Mouse (Mus musculus) myocyte (in vitro differentiated cells): ENCODE measurements around the gene Hecw1. TPM values are rescaled to one million over a fixed set of nuclear protein-coding genes. Genes with fewer than 3 reads are reported as not detected.

ENCODE experiments used
- H3K27me3 ChIP-seq: one replicate; pipeline ENCODE4 v1.6.1; 2011; ENCODE audit not compliant: control insufficient read depth, insufficient read depth, insufficient read length
- H3K36me3 ChIP-seq: one replicate; pipeline ENCODE4 v1.6.1; 2011; ENCODE audit not compliant: control insufficient read depth, insufficient read depth
- H3K4me2 ChIP-seq: one replicate; pipeline ENCODE4 v1.6.1; 2011; ENCODE audit warnings: low read depth, control low read depth
- H3K4me3 ChIP-seq: one replicate; pipeline ENCODE4 v1.5.1; 2011; ENCODE audit warnings: mild to moderate bottlenecking, control low read depth, moderate library complexity
- H3K79me2 ChIP-seq: one replicate; pipeline ENCODE4 v1.6.1; 2011; ENCODE audit not compliant: control insufficient read depth, insufficient read depth
- H3ac ChIP-seq: one replicate; pipeline ENCODE4 v1.6.1; 2011; ENCODE audit not compliant: control insufficient read depth, insufficient read length
- CEBPB ChIP-seq: IDR thresholded peaks from 2 replicates; pipeline ENCODE4 v1.6.1; 2011; ENCODE audit warnings: mild to moderate bottlenecking, moderate library complexity; ENCODE audit not compliant: poor library complexity, insufficient read depth, severe bottlenecking
- E2F4 ChIP-seq: IDR thresholded peaks from one replicate; pipeline ENCODE4 v1.6.1; 2011; ENCODE audit warnings: mild to moderate bottlenecking, control low read depth, moderate library complexity; ENCODE audit not compliant: insufficient read depth
- MAX ChIP-seq: IDR thresholded peaks from one replicate; pipeline ENCODE4 v1.6.1; 2011; ENCODE audit warnings: low read depth, mild to moderate bottlenecking, control low read depth
- MYOD1 ChIP-seq, 3 experiments: IDR thresholded peaks; one replicate each; pipeline ENCODE4 v1.6.1; 2011; ENCODE audit warnings: control low read depth in 2 of 3, low read depth in 2 of 3, mild to moderate bottlenecking in 2 of 3, moderate library complexity in 1 of 3; ENCODE audit not compliant: insufficient read length in 2 of 3, control insufficient read depth in 1 of 3
- MYOG ChIP-seq, 3 experiments: IDR thresholded peaks; one replicate each; pipeline ENCODE4 v1.6.1; 2011; ENCODE audit warnings: control low read depth in 2 of 3, low read depth in 2 of 3, mild to moderate bottlenecking in 2 of 3; ENCODE audit not compliant: insufficient read length in 2 of 3, control insufficient read depth in 1 of 3, insufficient read depth in 1 of 3
- POLR2A ChIP-seq: IDR thresholded peaks from one replicate; pipeline ENCODE4 v1.6.1; 2011; ENCODE audit warnings: low read depth, mild to moderate bottlenecking, control low read depth, moderate library complexity; ENCODE audit not compliant: insufficient read length
- POLR2AphosphoS2 ChIP-seq: IDR thresholded peaks from one replicate; pipeline ENCODE4 v1.6.1; 2011; ENCODE audit warnings: low read depth, control low read depth; ENCODE audit not compliant: insufficient read length
- REST ChIP-seq: IDR thresholded peaks from one replicate; pipeline ENCODE4 v1.6.1; 2011; ENCODE audit warnings: mild to moderate bottlenecking, control low read depth, moderate library complexity; ENCODE audit not compliant: insufficient read depth, insufficient read length
- SRF ChIP-seq: IDR thresholded peaks from one replicate; pipeline ENCODE4 v1.6.1; 2011; ENCODE audit warnings: low read depth; ENCODE audit not compliant: control insufficient read depth, insufficient read length
- TCF12 ChIP-seq: IDR thresholded peaks from one replicate; pipeline ENCODE4 v1.6.1; 2011; ENCODE audit warnings: mild to moderate bottlenecking, control low read depth; ENCODE audit not compliant: poor library complexity, insufficient read depth, severe bottlenecking
- TCF3 ChIP-seq: IDR thresholded peaks from one replicate; pipeline ENCODE4 v1.6.1; 2011; ENCODE audit warnings: low read depth, control low read depth; ENCODE audit not compliant: insufficient read length
- USF1 ChIP-seq: IDR thresholded peaks from one replicate; pipeline ENCODE4 v1.6.1; 2011; ENCODE audit warnings: low read depth, mild to moderate bottlenecking, control low read depth, moderate library complexity
- polyA plus RNA-seq: library from polyadenylated mRNA; unstranded; fragments of >200 nt; fragmentation: generic; extraction: Trizol; gene quantifications from one replicate; pipeline ENCODE4 v1.2.1, GENCODE M21; 2012; ENCODE audit warnings: missing spikeins

The Hecw1 gene
- polyA plus RNA-seq, 1 experiment = 0.02 TPM

- Histone ChIP-seq H3K79me2 (no peaks in the 10 kb centered on the region), H3K36me3 (no peaks in the 10 kb centered on the region), H3ac (no peak overlapping the region), H3K27me3 (no peaks in the 10 kb centered on the region), H3K4me2 (no peak overlapping the region), H3K4me3 (no peak overlapping the region)
- TF ChIP-seq MYOG (IDR thresholded peaks at IDR 0.05; ENCODE audit: control insufficient read depth in 1 of 3, insufficient read depth in 1 of 3, insufficient read length in 2 of 3, low read depth in 2 of 3) (no peak), CEBPB (no peak), REST (no peak)
These were observed 98.2 kb downstream of the Hecw1 start for GRCm38 (mm10) chr13:14424836-14425235.

- no peaks in the 10 kb centered on the region for H3K36me3 ChIP-seq
- H3ac ChIP-seq = no peak overlapping the region
- TF ChIP-seq MAX = no peak
- TF ChIP-seq USF1 = no peak
- TF ChIP-seq REST = no peak
- TF ChIP-seq MYOG (IDR thresholded peaks at IDR 0.05; ENCODE audit: control insufficient read depth in 1 of 3, insufficient read depth in 1 of 3, insufficient read length in 2 of 3, low read depth in 2 of 3) = no peak
- no peak for TF ChIP-seq TCF12
- no peak for TF ChIP-seq POLR2A
- no peak for TF ChIP-seq E2F4
- no peak for TF ChIP-seq MYOD1 (IDR thresholded peaks at IDR 0.05; ENCODE audit: control insufficient read depth in 1 of 3, insufficient read length in 2 of 3, low read depth in 2 of 3)
- no peak for TF ChIP-seq POLR2AphosphoS2
- H3K4me3 ChIP-seq = no peak overlapping the region
- H3K4me2 ChIP-seq = no peak overlapping the region
- no peaks in the 10 kb centered on the region for H3K27me3 ChIP-seq
- H3K79me2 ChIP-seq = no peaks in the 10 kb centered on the region
These were observed 109.6 kb downstream of the Hecw1 start for GRCm38 (mm10) chr13:14413405-14413804.

GRCm38 (mm10) chr13:14374470-14374869 lies 148.6 kb downstream of the Hecw1 start:
- H3K4me2 ChIP-seq = no peak overlapping the region
- no peaks in the 10 kb centered on the region for H3K79me2 ChIP-seq
- no peak overlapping the region for H3K4me3 ChIP-seq
- no peaks in the 10 kb centered on the region for H3K27me3 ChIP-seq
- H3K36me3 ChIP-seq = no peaks in the 10 kb centered on the region
- TF ChIP-seq REST (no peak), POLR2A (no peak), TCF3 (no peak), MYOD1 (IDR thresholded peaks at IDR 0.05; ENCODE audit: control insufficient read depth in 1 of 3, insufficient read length in 2 of 3, low read depth in 2 of 3) (no peak), USF1 (no peak), TCF12 (no peak), CEBPB (no peak), MAX (no peak), E2F4 (no peak), POLR2AphosphoS2 (no peak), MYOG (IDR thresholded peaks at IDR 0.05; ENCODE audit: control insufficient read depth in 1 of 3, insufficient read depth in 1 of 3, insufficient read length in 2 of 3, low read depth in 2 of 3) (no peak), SRF (no peak)
- no peak overlapping the region for H3ac ChIP-seq

GRCm38 (mm10) chr13:14365546-14365945 lies 157.5 kb downstream of the Hecw1 start:
- H3K4me3 ChIP-seq = no peak overlapping the region
- H3K27me3 ChIP-seq = no peaks in the 10 kb centered on the region
- no peaks in the 10 kb centered on the region for H3K79me2 ChIP-seq
- TF ChIP-seq CEBPB = no peak
- no peak for TF ChIP-seq MYOG (IDR thresholded peaks at IDR 0.05; ENCODE audit: control insufficient read depth in 1 of 3, insufficient read depth in 1 of 3, insufficient read length in 2 of 3, low read depth in 2 of 3)
- no peak for TF ChIP-seq MYOD1 (IDR thresholded peaks at IDR 0.05; ENCODE audit: control insufficient read depth in 1 of 3, insufficient read length in 2 of 3, low read depth in 2 of 3)
- TF ChIP-seq POLR2A = no peak
- no peak for TF ChIP-seq REST
- no peak overlapping the region for H3K4me2 ChIP-seq
- no peaks in the 10 kb centered on the region for H3K36me3 ChIP-seq
- no peak overlapping the region for H3ac ChIP-seq

GRCm38 (mm10) chr13:14327252-14327651 lies 195.8 kb downstream of the Hecw1 start:
- no peak for TF ChIP-seq REST

GRCm38 (mm10) chr13:14306617-14307016 lies 216.4 kb downstream of the Hecw1 start:
- Histone ChIP-seq H3ac (no peak overlapping the region), H3K4me3 (no peak overlapping the region), H3K79me2 (no peaks in the 10 kb centered on the region), H3K27me3 (no peaks in the 10 kb centered on the region), H3K36me3 (no peaks in the 10 kb centered on the region), H3K4me2 (no peak overlapping the region)
- TF ChIP-seq POLR2AphosphoS2 (no peak), SRF (no peak), MYOD1 (IDR thresholded peaks at IDR 0.05; ENCODE audit: control insufficient read depth in 1 of 3, insufficient read length in 2 of 3, low read depth in 2 of 3) (no peak), REST (no peak)

More at GRCm38 (mm10) chr13:14327252-14327651, 195.8 kb downstream of the Hecw1 start:
- Histone ChIP-seq H3K4me2 (no peak overlapping the region), H3K4me3 (no peak overlapping the region), H3K79me2 (no peaks in the 10 kb centered on the region), H3K36me3 (no peaks in the 10 kb centered on the region), H3ac (no peak overlapping the region), H3K27me3 (no peaks in the 10 kb centered on the region)
